ENCODE assay signal across 22 mouse cellular contexts in genomic region chr2:124418319-124418718, GRCm38 (mm10).
"Had no signal": no experiment of that assay in that cellular context is flagged by ENCODE, and none has a peak within 500 bp of the region (broad histone marks: within the 10 kb centered on the region; RNA-seq: fewer than 3 reads in every experiment).

No protein-coding gene starts in this region.

- H3K4me3 ChIP-seq: gastrocnemius, adult 2 months; heart, embryonic 10.5 days; heart, embryonic 12.5 days; hindbrain, embryonic 13.5 days; hindbrain, embryonic 15.5 days; layer of hippocampus, adult 2 months; limb, embryonic 13.5 days; limb, embryonic 15.5 days; liver, embryonic 12.5 days had no signal

- H3K4me2 ChIP-seq: heart, embryonic 12.5 days; hindbrain, embryonic 13.5 days; hindbrain, embryonic 15.5 days; limb, embryonic 13.5 days; limb, embryonic 15.5 days; liver, embryonic 12.5 days had no signal

- ATAC-seq: hindbrain, postnatal 0 days; liver, embryonic 12.5 days had no signal

- H3K9me3 ChIP-seq: heart, embryonic 10.5 days; heart, embryonic 12.5 days; hindbrain, embryonic 13.5 days; hindbrain, embryonic 15.5 days; limb, embryonic 13.5 days; limb, embryonic 15.5 days; liver, embryonic 12.5 days had no signal

- DNase-seq: gastrocnemius, adult 2 months; gastrocnemius, postnatal 10 days; gastrocnemius, postnatal 25 days; heart, adult 18-20 months; heart, postnatal 14 days; heart, postnatal 36 days; kidney, adult 18-20 months; kidney, adult 8-10 months; kidney, postnatal 10 days; kidney, postnatal 25 days; kidney, postnatal 4 days; layer of hippocampus, postnatal 36 days; left cerebral cortex, postnatal 4 days had no signal

- H3K4me1 ChIP-seq: hindbrain, embryonic 13.5 days; hindbrain, embryonic 15.5 days; limb, embryonic 15.5 days; liver, embryonic 12.5 days had no signal

- H3K36me3 ChIP-seq: heart, embryonic 10.5 days; heart, embryonic 12.5 days; hindbrain, embryonic 13.5 days; hindbrain, embryonic 15.5 days; limb, embryonic 13.5 days; limb, embryonic 15.5 days; liver, embryonic 12.5 days had no signal

- H3K9ac ChIP-seq: heart, embryonic 12.5 days; hindbrain, embryonic 13.5 days; hindbrain, embryonic 15.5 days; limb, embryonic 13.5 days; limb, embryonic 15.5 days; liver, embryonic 12.5 days had no signal

- H3K27me3 ChIP-seq: heart, embryonic 12.5 days; hindbrain, embryonic 13.5 days; hindbrain, embryonic 15.5 days; limb, embryonic 13.5 days; limb, embryonic 15.5 days; liver, embryonic 12.5 days had no signal

- H3K27ac ChIP-seq: gastrocnemius, adult 2 months; heart, embryonic 10.5 days; hindbrain, embryonic 13.5 days; hindbrain, embryonic 15.5 days; hindbrain, postnatal 0 days; layer of hippocampus, adult 2 months; limb, embryonic 13.5 days; limb, embryonic 15.5 days; liver, embryonic 12.5 days had no signal
